Mouse (Mus musculus) intestine, embryonic 15.5 days (tissue): ENCODE results near the gene Tcf7l2. TPM values are rescaled to one million over a fixed set of nuclear protein-coding genes. Genes with fewer than 3 reads are reported as not detected.

Source experiments
- ATAC-seq: fragments of 200-750 bp; cut with Nextera tagmentation; 2 replicates; pipeline ENCODE4 v1.8.0; 2017; ENCODE audit warnings: moderate TSS enrichment, moderate library complexity
- H3K27ac ChIP-seq: fragments of 300-500 bp; sonication (generic); 2 replicates; pipeline ENCODE4 v1.5.1; 2015; ENCODE audit warnings: mild to moderate bottlenecking, inconsistent platforms
- H3K27me3 ChIP-seq: fragments of 300-500 bp; sonication (generic); replicated peaks from 2 replicates; pipeline ENCODE4 v1.6.1; 2015; ENCODE audit warnings: inconsistent platforms
- H3K36me3 ChIP-seq: fragments of 300-500 bp; sonication (generic); 2 replicates; pipeline ENCODE4 v1.6.1; 2015; ENCODE audit warnings: inconsistent platforms
- H3K4me1 ChIP-seq: fragments of 300-500 bp; sonication (generic); replicated peaks from 2 replicates; pipeline ENCODE4 v1.6.1; 2015; ENCODE audit warnings: inconsistent platforms
- H3K4me2 ChIP-seq: fragments of 300-500 bp; sonication (generic); replicated peaks from 2 replicates; pipeline ENCODE4 v1.6.1; 2015; ENCODE audit warnings: mild to moderate bottlenecking, inconsistent platforms
- H3K4me3 ChIP-seq: fragments of 300-500 bp; sonication (generic); replicated peaks from 2 replicates; pipeline ENCODE4 v1.5.1; 2015; ENCODE audit warnings: inconsistent platforms
- H3K9ac ChIP-seq: fragments of 300-500 bp; sonication (generic); 2 replicates; pipeline ENCODE4 v1.6.1; 2015; ENCODE audit warnings: inconsistent platforms
- H3K9me3 ChIP-seq: fragments of 300-500 bp; sonication (generic); 2 replicates; pipeline ENCODE4 v1.6.1; 2016; ENCODE audit warnings: inconsistent platforms
- WGBS: fragments of 180-500 bp; shearing (Covaris S2); methylation state at CpG from one replicate; pipeline ENCODE4 v1.1.7; 2015; 5-methylcytosine and 5-hydroxymethylcytosine counted together
- polyA plus RNA-seq: library from polyadenylated mRNA; unstranded; fragments of >200 nt; fragmentation: Nextera tagmentation; extraction: Ambion mirVana; gene quantifications from 2 replicates; pipeline ENCODE4 v1.2.1, GENCODE M21; 2015

The Tcf7l2 gene
- polyA plus RNA-seq, 1 experiment from 2014 or later, result 78.9 TPM

GRCm38 (mm10) chr19:55862559-55862958, 120.9 kb downstream of the Tcf7l2 start:
- H3K36me3 ChIP-seq, result no peaks in the 10 kb centered on the region; the same call in 1 of the 2 replicates
- H3K9me3 ChIP-seq, result no peaks in the 10 kb centered on the region
- H3K4me3 ChIP-seq, result no peak overlapping the region
- H3K4me1 ChIP-seq, result 0 out of 2 replicates have a peak, but pooled peaks cover 28% of the 10 kb centered on the region
- WGBS, result 73% methylated on average over 3 of the region's 3 CpGs
- no peak overlapping the region for H3K4me2 ChIP-seq
- no peak overlapping the region for H3K9ac ChIP-seq
- H3K27ac ChIP-seq, result 0 out of 2 replicates have a peak overlapping the region, but pooled peaks have one; percentile 17
- H3K27me3 ChIP-seq, result no peaks in the 10 kb centered on the region
- no peak for ATAC-seq

GRCm38 (mm10) chr19:55865049-55865448, 123.4 kb downstream of the Tcf7l2 start:
- no peak for ATAC-seq
- Histone ChIP-seq H3K9ac (no peak overlapping the region), H3K36me3 (no peaks in the 10 kb centered on the region; the same call in 1 of the 2 replicates), H3K27me3 (no peaks in the 10 kb centered on the region), H3K27ac (peak overlapping the region; percentile 49), H3K4me2 (no peak overlapping the region), H3K9me3 (no peaks in the 10 kb centered on the region), H3K4me3 (no peak overlapping the region), H3K4me1 (peaks cover 32% of the 10 kb centered on the region; the same call in 1 of the 2 replicates)
- WGBS, result 86% methylated on average over 2 of the region's 2 CpGs

GRCm38 (mm10) chr19:55865774-55866578, 124.4 kb downstream of the Tcf7l2 start:
- peak; percentile 76 for ATAC-seq
- Histone ChIP-seq H3K4me3 (no peak overlapping the region), H3K9me3 (no peaks in the 10 kb centered on the region), H3K4me2 (no peak overlapping the region), H3K9ac (no peak overlapping the region), H3K27me3 (no peaks in the 10 kb centered on the region), H3K27ac (peak overlapping the region; percentile 49; the same call in 1 of the 2 replicates), H3K4me1 (peaks cover 29% of the 10 kb centered on the region; the same call in 1 of the 2 replicates), H3K36me3 (no peaks in the 10 kb centered on the region; the same call in 1 of the 2 replicates)
- 70% methylated on average over 13 of the region's 13 CpGs for WGBS

- peak overlapping the region; percentile 4; the same call in 1 of the 2 replicates for H3K27ac ChIP-seq
- no peak overlapping the region for H3K4me2 ChIP-seq
- peaks cover 26% of the 10 kb centered on the region; the same call in 1 of the 2 replicates for H3K4me1 ChIP-seq
- no peaks in the 10 kb centered on the region for H3K27me3 ChIP-seq
- no peaks in the 10 kb centered on the region for H3K9me3 ChIP-seq
- H3K4me3 ChIP-seq, result no peak overlapping the region
- H3K36me3 ChIP-seq, result no peaks in the 10 kb centered on the region; the same call in 1 of the 2 replicates
- H3K9ac ChIP-seq, result no peak overlapping the region
- peak; percentile 19; the same call in 1 of the 2 replicates for ATAC-seq
- 66% methylated on average over 6 of the region's 6 CpGs for WGBS
Measured at GRCm38 (mm10) chr19:55867255-55867654, 125.6 kb downstream of the Tcf7l2 start.

GRCm38 (mm10) chr19:55867905-55868304, 126.3 kb downstream of the Tcf7l2 start:
- 54% methylated on average over 3 of the region's 3 CpGs for WGBS
- Histone ChIP-seq H3K9ac (no peak overlapping the region), H3K4me3 (no peak overlapping the region), H3K4me1 (peaks cover 26% of the 10 kb centered on the region; the same call in 1 of the 2 replicates), H3K4me2 (no peak overlapping the region), H3K27me3 (no peaks in the 10 kb centered on the region), H3K27ac (peak overlapping the region; percentile 4; the same call in 1 of the 2 replicates), H3K9me3 (no peaks in the 10 kb centered on the region), H3K36me3 (no peaks in the 10 kb centered on the region; the same call in 1 of the 2 replicates)
- peak; percentile 66 for ATAC-seq

- no peak overlapping the region for H3K9ac ChIP-seq
- peak; percentile 24; the same call in 1 of the 2 replicates for ATAC-seq
- H3K36me3 ChIP-seq, result peaks cover 3% of the 10 kb centered on the region
- peaks cover 22% of the 10 kb centered on the region; the same call in 1 of the 2 replicates for H3K4me1 ChIP-seq
- H3K27ac ChIP-seq, result peak overlapping the region; percentile 4; the same call in 1 of the 2 replicates
- H3K9me3 ChIP-seq, result no peaks in the 10 kb centered on the region
- 88% methylated on average over 4 of the region's 4 CpGs for WGBS
- H3K4me2 ChIP-seq, result no peak overlapping the region
- no peak overlapping the region for H3K4me3 ChIP-seq
- H3K27me3 ChIP-seq, result no peaks in the 10 kb centered on the region
Measured at GRCm38 (mm10) chr19:55868597-55868996, 127.0 kb downstream of the Tcf7l2 start.

- 60% methylated on average over 12 of the region's 12 CpGs for WGBS
- Histone ChIP-seq H3K9me3 (no peaks in the 10 kb centered on the region), H3K4me3 (no peak overlapping the region), H3K36me3 (peaks cover 3% of the 10 kb centered on the region; the same call in 1 of the 2 replicates), H3K27me3 (no peaks in the 10 kb centered on the region), H3K4me2 (no peak overlapping the region), H3K9ac (no peak overlapping the region), H3K4me1 (peaks cover 22% of the 10 kb centered on the region; the same call in 1 of the 2 replicates), H3K27ac (no peak overlapping the region)
- ATAC-seq, result no peak
Measured at GRCm38 (mm10) chr19:55870825-55871224, 129.2 kb downstream of the Tcf7l2 start.

GRCm38 (mm10) chr19:55871496-55871895, 129.9 kb downstream of the Tcf7l2 start:
- Histone ChIP-seq H3K27ac (no peak overlapping the region), H3K4me1 (peaks cover 19% of the 10 kb centered on the region; the same call in 1 of the 2 replicates), H3K27me3 (no peaks in the 10 kb centered on the region), H3K9me3 (no peaks in the 10 kb centered on the region), H3K4me2 (no peak overlapping the region), H3K9ac (no peak overlapping the region), H3K36me3 (peaks cover 3% of the 10 kb centered on the region; the same call in 1 of the 2 replicates), H3K4me3 (no peak overlapping the region)
- 74% methylated on average over 3 of the region's 3 CpGs for WGBS
- no peak for ATAC-seq

GRCm38 (mm10) chr19:55873221-55873620, 131.6 kb downstream of the Tcf7l2 start:
- no peak for ATAC-seq
- peaks cover 8% of the 10 kb centered on the region; the same call in 1 of the 2 replicates for H3K4me1 ChIP-seq
- no peak overlapping the region for H3K4me2 ChIP-seq
- peaks cover 3% of the 10 kb centered on the region; the same call in 1 of the 2 replicates for H3K36me3 ChIP-seq
- no peak overlapping the region for H3K27ac ChIP-seq
- H3K27me3 ChIP-seq, result no peaks in the 10 kb centered on the region
- 74% methylated on average over 3 of the region's 3 CpGs for WGBS
- H3K9me3 ChIP-seq, result no peaks in the 10 kb centered on the region
- no peak overlapping the region for H3K9ac ChIP-seq
- H3K4me3 ChIP-seq, result no peak overlapping the region

- no peaks in the 10 kb centered on the region for H3K27me3 ChIP-seq
- no peaks in the 10 kb centered on the region for H3K9me3 ChIP-seq
- no peaks in the 10 kb centered on the region for H3K4me1 ChIP-seq
- H3K9ac ChIP-seq, result no peak overlapping the region
- H3K27ac ChIP-seq, result no peak overlapping the region
- H3K4me3 ChIP-seq, result no peak overlapping the region
- no peak for ATAC-seq
- peaks cover 3% of the 10 kb centered on the region; the same call in 1 of the 2 replicates for H3K36me3 ChIP-seq
- H3K4me2 ChIP-seq, result no peak overlapping the region
- WGBS, result 43% methylated on average over 3 of the region's 3 CpGs
Measured at GRCm38 (mm10) chr19:55876501-55876900, 134.9 kb downstream of the Tcf7l2 start.

GRCm38 (mm10) chr19:55877404-55877915, 135.8 kb downstream of the Tcf7l2 start:
- Histone ChIP-seq H3K9ac (no peak overlapping the region), H3K4me3 (no peak overlapping the region), H3K27me3 (no peaks in the 10 kb centered on the region), H3K27ac (no peak overlapping the region), H3K4me2 (no peak overlapping the region), H3K4me1 (no peaks in the 10 kb centered on the region), H3K9me3 (no peaks in the 10 kb centered on the region), H3K36me3 (peaks cover 3% of the 10 kb centered on the region; the same call in 1 of the 2 replicates)
- WGBS, result 69% methylated on average over 7 of the region's 7 CpGs
- ATAC-seq, result peak; percentile 25; the same call in 1 of the 2 replicates

- Histone ChIP-seq H3K9ac (no peak overlapping the region), H3K27ac (no peak overlapping the region), H3K9me3 (no peaks in the 10 kb centered on the region), H3K4me2 (no peak overlapping the region), H3K4me3 (no peak overlapping the region), H3K36me3 (no peaks in the 10 kb centered on the region), H3K4me1 (no peaks in the 10 kb centered on the region), H3K27me3 (no peaks in the 10 kb centered on the region)
- 58% methylated on average over 13 of the region's 13 CpGs for WGBS
- ATAC-seq, result peak; percentile 47; the same call in 1 of the 2 replicates
Measured at GRCm38 (mm10) chr19:55880664-55881359, 139.2 kb downstream of the Tcf7l2 start.
